Mouse (Mus musculus) thymus, adult 2 months (tissue): Measurements from ENCODE around the gene Slc43a2. TPM values are rescaled to one million over a fixed set of nuclear protein-coding genes. Genes with fewer than 3 reads are reported as not detected.
"Not testable (repeated sequence)": the region's sequence is repeated elsewhere in the genome, so short reads cannot be mapped to it uniquely, and the experiment has no call there.

ENCODE experiments used
- DNase-seq: peaks from one replicate; pipeline ENCODE4 v3.0.0; 2021
- H3K27ac ChIP-seq: fragments of 200-500 bp; 2 replicates; pipeline ENCODE4 v1.5.1; 2012; ENCODE audit warnings: low read length, control low read depth; ENCODE audit not compliant: control insufficient read depth, insufficient read depth
- H3K27me3 ChIP-seq: fragments of 200-500 bp; 2 replicates; pipeline ENCODE4 v1.6.1; 2012; ENCODE audit warnings: mild to moderate bottlenecking, low read length, moderate library complexity, mixed read lengths; ENCODE audit not compliant: control insufficient read depth, insufficient read depth
- H3K36me3 ChIP-seq: fragments of 200-500 bp; 2 replicates; pipeline ENCODE4 v1.6.1; 2012; ENCODE audit warnings: mild to moderate bottlenecking, low read length, moderate library complexity; ENCODE audit not compliant: control insufficient read depth, insufficient read depth
- H3K4me1 ChIP-seq: fragments of 200-500 bp; replicated peaks from 2 replicates; pipeline ENCODE4 v1.6.1; 2012; ENCODE audit warnings: low read length; ENCODE audit not compliant: control insufficient read depth, insufficient read depth
- H3K4me3 ChIP-seq: fragments of 200-500 bp; 2 replicates; pipeline ENCODE4 v1.5.1; 2012; ENCODE audit warnings: mild to moderate bottlenecking, low read length, control low read depth, moderate library complexity; ENCODE audit not compliant: control insufficient read depth, insufficient read depth
- CTCF ChIP-seq: fragments of 200-500 bp; IDR thresholded peaks from 2 replicates; pipeline ENCODE4 v1.5.1; 2012; ENCODE audit warnings: mild to moderate bottlenecking, control low read depth, low read length, moderate library complexity, borderline replicate concordance; ENCODE audit not compliant: control insufficient read depth, poor library complexity, insufficient read depth; ENCODE audit errors: extremely low read depth
- POLR2A ChIP-seq: fragments of 200-500 bp; IDR thresholded peaks from 2 replicates; pipeline ENCODE4 v1.6.1; 2012; ENCODE audit warnings: mild to moderate bottlenecking, low read length, control low read depth, moderate library complexity; ENCODE audit not compliant: control insufficient read depth, poor library complexity, insufficient read depth; ENCODE audit errors: extremely low read depth
- WGBS: fragments of 180-500 bp; shearing (Covaris S2); methylation state at CpG from one replicate; pipeline ENCODE4 v1.1.7; 2018; 5-methylcytosine and 5-hydroxymethylcytosine counted together
- polyA plus RNA-seq: library from polyadenylated mRNA; depleted of rRNA; stranded (reverse); fragments of >200 nt; gene quantifications from 2 replicates; pipeline ENCODE4 v1.2.3, GENCODE M21; 2012

Slc43a2 gene
- polyA plus RNA-seq, 1 experiment, result 207 TPM

DNA sequence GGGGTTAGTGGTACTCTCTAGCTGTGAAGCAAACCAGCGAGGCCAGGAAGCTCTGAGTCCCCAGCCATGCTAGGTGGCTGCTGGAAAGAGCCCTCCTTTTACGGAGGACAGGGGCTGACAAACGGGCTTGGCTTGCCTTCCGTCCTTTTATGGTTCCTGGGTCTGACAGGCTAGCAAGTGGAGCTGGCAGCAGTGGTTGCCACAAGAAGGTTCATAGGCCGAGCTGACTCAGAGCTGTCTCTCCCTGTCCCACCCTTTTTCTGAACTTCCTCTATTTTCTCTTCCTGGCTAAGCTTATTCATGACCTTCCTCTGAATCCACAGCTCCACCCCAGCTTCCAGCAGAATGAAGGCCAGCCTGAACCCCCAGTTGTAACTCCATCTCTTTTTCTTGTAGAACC lies 61.1 kb downstream of the Slc43a2 start:
- TF ChIP-seq POLR2A, result no peak
- TF ChIP-seq CTCF, result no peak
- no peaks in the 10 kb centered on the region for H3K27me3 ChIP-seq
- no peak overlapping the region for H3K4me3 ChIP-seq
- peaks cover 36% of the 10 kb centered on the region for H3K4me1 ChIP-seq
- peaks cover 14% of the 10 kb centered on the region for H3K36me3 ChIP-seq
- DNase-seq, result no peak
- H3K27ac ChIP-seq, result no peak overlapping the region
- 47% methylated on average over 5 of the region's 5 CpGs for WGBS

DNA sequence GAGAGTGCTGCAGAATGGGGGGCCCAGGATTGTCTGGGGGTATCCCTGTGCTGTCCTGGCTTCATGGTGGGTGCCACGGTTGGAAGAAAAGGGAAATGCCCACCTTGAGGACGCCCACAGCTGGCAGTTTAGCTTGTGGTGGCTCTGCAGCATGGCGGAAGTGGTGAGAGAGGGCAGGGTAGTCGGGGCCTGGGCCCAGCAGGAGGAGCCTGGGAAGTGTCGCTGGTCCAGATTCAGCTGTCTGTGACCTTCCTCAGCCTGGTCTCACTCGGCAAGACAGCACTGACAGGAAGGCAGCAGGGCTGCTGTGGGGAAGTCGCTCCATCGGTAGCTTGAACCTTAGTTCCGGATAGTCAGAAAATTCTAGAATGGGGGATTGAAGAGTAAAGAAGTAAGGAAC lies 62.9 kb downstream of the Slc43a2 start:
- peak; percentile 34 for DNase-seq
- Histone ChIP-seq H3K27ac (peak overlapping the region; percentile 18; the same call in 1 of the 2 replicates), H3K27me3 (no peaks in the 10 kb centered on the region), H3K4me3 (no peak overlapping the region), H3K36me3 (peaks cover 29% of the 10 kb centered on the region), H3K4me1 (peaks cover 27% of the 10 kb centered on the region)
- WGBS, result 11% methylated on average over 9 of the region's 9 CpGs
- TF ChIP-seq POLR2A (no peak), CTCF (no peak)

DNA sequence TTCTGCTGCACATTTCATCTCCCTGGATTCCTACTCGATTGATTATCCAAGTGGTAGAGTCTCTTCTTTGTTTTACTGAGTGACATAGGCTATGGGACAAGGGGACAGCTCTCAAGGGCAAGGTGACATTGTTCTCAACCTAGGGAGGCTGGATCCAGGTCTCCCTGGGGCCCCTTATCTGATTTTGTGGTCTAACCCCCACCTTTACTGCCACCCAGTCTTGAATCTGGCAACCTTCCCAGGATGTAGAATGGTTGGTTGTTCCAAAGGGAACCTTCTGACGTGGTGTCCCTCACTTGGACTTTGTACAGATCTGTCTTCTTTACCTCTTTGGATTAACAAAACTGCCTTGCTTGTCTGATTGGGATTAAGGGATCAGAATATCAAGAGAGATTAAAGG lies 63.9 kb downstream of the Slc43a2 start:
- no peak overlapping the region for H3K4me3 ChIP-seq
- peaks cover 19% of the 10 kb centered on the region for H3K4me1 ChIP-seq
- H3K27ac ChIP-seq, result no peak overlapping the region
- 77% methylated on average over 2 of the region's 2 CpGs for WGBS
- no peaks in the 10 kb centered on the region for H3K27me3 ChIP-seq
- H3K36me3 ChIP-seq, result peaks cover 35% of the 10 kb centered on the region
- no peak for DNase-seq
- TF ChIP-seq POLR2A (no peak), CTCF (no peak)

DNA sequence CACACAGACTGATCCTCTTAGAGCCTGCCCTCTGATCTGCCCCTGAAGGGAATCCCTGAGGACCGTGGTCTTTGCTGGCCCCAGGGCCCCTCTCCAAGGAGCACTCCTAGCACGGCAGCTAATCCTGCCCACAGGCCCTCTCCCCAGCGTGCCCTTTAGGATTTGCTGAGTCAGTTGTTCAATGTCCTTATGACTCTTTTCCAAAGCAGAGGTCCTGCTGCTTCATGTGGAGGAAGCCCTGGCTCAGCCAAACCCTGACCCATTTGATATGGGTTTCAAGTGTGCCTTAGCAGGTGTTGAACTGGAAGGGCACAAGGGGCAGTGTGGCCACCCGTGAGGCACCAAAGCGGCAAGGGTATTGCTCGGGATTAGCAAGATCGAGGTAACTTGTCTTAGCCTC lies 64.3 kb downstream of the Slc43a2 start:
- peaks cover 39% of the 10 kb centered on the region for H3K36me3 ChIP-seq
- H3K27me3 ChIP-seq, result no peaks in the 10 kb centered on the region
- TF ChIP-seq CTCF, result no peak
- no peak for TF ChIP-seq POLR2A
- H3K4me1 ChIP-seq, result peaks cover 19% of the 10 kb centered on the region
- DNase-seq, result no peak
- H3K4me3 ChIP-seq, result no peak overlapping the region
- no peak overlapping the region for H3K27ac ChIP-seq
- 88% methylated on average over 7 of the region's 7 CpGs for WGBS

DNA sequence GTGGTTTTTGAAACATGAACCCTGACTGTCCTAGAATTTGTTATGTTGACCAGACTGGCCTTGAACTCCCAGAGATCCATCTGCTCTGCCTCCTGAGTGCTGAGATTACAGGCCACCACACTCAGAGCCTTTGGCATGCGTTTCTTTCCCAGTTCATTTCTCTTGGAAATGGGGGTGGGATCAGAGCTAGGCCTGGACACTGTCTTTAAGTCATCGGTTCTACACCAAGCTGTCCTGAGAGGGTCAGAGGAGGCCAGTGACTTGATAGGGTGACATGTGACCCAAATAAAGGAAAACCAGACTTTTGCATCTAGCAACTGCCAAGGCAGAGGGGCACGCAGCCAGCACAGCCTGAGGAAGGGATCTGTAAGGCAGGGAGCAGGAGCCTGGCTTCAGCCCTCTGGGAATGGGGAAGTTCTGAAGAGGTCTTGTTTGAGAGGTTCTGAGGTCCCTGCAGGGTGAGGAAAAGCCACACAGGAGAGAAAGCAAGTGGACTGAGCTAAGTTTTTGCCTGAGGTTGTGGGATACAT lies 65.3 kb downstream of the Slc43a2 start:
- no peak overlapping the region for H3K27ac ChIP-seq
- H3K27me3 ChIP-seq, result no peaks in the 10 kb centered on the region
- H3K4me3 ChIP-seq, result no peak overlapping the region
- peaks cover 49% of the 10 kb centered on the region for H3K36me3 ChIP-seq
- TF ChIP-seq CTCF (no peak), POLR2A (no peak)
- DNase-seq, result no peak
- WGBS, result 90% methylated on average over 3 of the region's 3 CpGs
- peaks cover 19% of the 10 kb centered on the region for H3K4me1 ChIP-seq

DNA sequence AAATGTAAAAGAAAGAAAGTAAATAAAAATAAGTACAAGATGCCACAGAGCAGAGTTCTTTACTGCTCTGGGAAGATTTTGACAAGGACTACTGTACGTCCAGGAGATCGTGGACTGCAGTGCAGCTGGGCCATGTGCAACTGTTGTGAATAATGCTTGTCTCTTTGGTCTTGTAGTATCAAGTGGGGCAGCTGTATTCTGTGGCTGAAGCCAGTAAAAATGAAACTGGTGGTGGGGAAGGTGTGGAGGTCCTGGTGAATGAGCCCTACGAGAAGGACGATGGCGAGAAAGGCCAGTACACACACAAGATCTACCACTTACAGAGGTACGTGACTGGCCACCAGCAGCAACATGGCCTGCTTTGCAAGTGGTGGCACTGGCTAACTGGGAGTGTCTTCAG lies 66.5 kb downstream of the Slc43a2 start:
- WGBS, result 89% methylated on average over 6 of the region's 6 CpGs
- peaks cover 61% of the 10 kb centered on the region for H3K36me3 ChIP-seq
- H3K4me3 ChIP-seq, result no peak overlapping the region
- DNase-seq, result no peak
- peaks cover 19% of the 10 kb centered on the region for H3K4me1 ChIP-seq
- no peak overlapping the region for H3K27ac ChIP-seq
- no peaks in the 10 kb centered on the region for H3K27me3 ChIP-seq
- TF ChIP-seq POLR2A (no peak), CTCF (no peak)

DNA sequence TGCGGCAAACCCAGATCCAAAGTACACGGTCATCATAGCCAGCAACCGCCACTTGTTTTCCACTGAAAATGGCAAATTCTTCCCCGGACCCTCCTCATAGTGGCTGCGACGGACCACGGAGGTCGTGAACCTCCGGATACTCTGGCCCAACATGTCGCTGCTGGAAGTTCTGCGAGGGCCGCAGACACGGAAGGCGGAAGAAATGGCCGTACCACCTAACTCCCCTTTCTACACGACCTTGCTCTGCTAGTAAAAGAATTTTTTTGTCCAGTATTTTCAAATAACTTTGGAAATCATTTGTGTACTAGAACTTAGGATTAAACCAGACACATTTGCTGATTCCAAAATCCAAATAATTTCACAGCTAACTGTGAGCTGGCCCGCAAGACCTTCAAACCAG lies 68.3 kb downstream of the Slc43a2 start:
- H3K27me3 ChIP-seq, H3K27ac ChIP-seq, DNase-seq, H3K4me3 ChIP-seq: not testable (repeated sequence)
- 97% methylated on average over 17 of the region's 17 CpGs for WGBS
- peaks cover 11% of the 10 kb centered on the region for H3K4me1 ChIP-seq
- H3K36me3 ChIP-seq, result peaks cover 76% of the 10 kb centered on the region
